Mouse (Mus musculus): Measurements from ENCODE around the gene A930018P22Rik.
A peak's percentile ranks its signal among the peaks of the same experiment; 100 is the strongest.

The A930018P22Rik gene

DNA sequence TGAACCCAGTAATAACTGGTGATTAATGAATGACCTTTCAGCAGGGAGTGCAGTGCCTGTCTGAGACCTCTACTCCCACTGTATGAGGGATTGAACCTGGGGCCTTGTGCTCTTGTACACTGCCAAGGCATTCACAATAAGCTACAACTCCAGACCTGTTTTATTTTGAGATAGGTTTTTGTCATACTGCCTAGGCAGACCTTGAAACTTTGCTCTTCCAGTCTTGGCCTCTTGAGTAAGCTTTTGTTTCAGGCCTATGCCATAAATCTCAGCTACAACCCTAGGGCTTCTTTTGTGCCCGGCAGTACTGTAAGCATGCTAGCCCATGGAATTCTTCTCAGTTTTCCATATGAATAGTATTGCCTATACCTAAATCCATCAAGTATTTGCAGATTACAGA, 3.5 kb upstream of the A930018P22Rik start:
- no peak for DNase-seq (ENCODE audit: low read depth, low spot score)

DNA sequence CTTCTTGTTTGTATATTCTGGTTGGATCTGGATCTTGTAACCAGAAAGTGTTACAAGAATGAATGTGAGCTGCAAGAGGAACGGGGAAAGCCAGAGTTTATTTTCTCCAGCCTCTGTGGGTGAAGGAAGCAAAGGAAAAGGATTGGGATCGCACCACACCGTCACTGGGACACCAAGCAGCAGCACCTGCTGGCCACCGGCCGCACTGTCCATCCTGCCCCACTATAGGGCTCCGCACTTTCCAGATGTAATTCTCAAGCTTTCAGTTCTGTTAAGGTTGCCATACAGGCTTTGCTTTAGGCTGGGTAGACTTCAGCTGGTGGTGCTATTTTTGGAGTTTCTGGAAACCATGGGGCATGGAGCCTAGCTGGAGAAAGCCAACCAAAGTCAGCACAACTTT, 2.3 kb upstream of the A930018P22Rik start:
- DNase-seq (ENCODE audit: low read depth, low spot score): no peak

DNA sequence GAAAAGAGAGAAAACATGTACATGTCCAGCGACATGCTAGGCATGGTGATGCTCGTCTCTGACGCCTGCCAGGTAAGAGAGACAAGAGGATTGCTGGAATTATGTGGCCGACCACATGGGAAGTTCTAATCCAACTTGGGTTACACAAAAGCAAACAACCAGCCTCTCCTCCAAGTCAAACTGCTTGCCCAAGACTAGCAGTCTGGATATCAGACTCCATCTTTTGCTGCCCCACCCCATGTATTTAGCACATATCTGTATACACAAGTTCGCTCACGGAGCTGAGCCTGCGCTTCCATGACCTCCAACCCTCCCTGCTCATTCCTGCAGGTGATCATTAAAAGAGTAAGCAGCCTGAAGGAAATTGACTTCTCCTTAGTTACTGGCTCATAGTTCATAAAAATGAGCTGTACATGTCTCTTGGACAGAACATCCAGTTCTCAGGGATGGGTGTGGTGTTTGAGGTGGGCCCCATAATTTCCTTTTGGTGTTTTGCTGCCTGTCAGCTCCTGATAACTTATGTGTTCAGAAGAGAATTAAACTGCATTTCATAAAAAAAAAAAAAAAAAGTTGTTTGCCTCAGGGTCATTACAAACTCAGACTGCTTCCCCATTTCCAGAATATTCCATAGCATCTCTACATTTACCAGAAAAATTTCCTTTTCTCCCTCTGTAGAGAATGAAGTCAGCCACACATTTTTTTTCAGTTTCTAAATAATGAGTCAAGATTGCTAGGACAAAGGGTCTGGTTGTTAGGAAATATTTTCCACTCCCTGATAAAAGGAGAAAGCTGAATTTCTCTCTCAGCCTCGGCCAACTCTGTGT, 676 bp upstream of the A930018P22Rik start:
- DNase-seq (ENCODE audit: low read depth, low spot score): no peak

DNA sequence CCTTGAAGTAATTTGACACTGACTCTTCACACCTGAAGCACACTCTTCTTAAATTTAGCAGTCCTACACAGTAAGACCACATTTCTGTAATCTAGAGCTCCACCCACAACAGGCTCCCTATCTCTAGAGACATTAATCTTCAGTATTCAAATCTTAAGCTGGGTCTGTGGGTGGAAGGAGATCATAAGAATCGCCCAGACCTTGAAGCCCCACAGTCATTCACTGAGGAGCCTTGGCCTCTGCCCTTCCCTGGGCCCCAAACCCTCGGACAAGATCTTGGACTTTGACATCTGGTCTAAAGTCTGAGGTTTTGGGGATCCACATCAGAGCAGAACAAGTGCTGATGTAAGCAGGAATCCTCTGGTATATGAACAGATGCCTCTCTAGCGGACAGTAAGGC, 971 bp downstream of the A930018P22Rik start:
- no peak for DNase-seq (ENCODE audit: low read depth, low spot score)

DNA sequence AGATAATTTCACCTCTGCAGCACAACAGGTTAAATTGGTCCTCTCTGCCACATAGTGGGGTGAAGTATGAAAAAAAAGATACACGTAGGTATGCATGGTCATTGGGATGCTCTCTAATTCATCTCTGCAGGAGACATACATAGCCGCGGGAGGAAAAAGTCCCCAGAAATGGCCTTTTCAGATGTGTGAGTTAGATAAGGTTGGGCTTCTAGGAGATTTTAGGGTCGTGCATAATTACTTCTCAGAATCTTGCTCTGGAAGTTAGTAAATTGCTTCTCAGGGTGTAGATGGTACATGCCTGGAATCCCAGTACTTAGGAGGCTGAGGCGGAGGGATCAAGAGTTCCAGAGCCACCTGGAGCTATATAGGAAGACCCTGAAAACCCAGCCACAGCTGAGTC, 1.5 kb downstream of the A930018P22Rik start:
- DNase-seq (ENCODE audit: low read depth, low spot score): no peak

DNA sequence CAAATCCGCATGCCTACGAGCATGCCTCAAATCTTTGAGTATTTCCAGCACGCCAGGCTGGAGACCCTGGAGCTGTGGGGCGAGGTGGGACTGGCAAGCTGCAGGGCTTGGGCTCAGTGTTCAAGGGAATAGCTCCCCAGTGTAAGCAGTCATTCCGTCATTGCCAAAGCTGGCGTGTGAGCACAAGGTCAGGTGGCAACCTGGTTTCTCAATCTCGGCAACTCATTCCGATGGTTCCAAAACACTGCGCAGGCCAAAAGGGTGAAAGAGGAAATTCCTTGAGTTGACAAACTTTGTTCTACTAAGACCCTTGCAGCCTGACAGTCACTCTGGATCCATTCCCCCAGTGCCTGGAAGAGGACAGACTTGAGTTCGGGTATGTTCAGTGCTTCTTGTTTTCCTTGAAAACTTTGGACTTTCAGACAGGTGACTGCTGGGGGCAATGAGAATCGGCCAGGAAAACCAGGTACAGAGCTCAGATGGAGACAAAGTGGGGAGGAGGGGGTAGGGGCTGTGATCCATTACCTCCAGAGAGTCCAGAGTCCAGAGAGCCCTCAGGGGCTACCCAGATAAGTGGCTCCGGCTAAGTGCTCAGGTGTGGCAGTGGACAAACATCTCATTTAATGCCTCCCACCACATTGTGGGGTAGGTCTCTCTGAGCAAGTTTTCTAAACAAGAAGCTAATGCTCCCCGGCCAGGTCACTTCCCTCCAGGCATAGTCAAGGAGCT, 6.4 kb downstream of the A930018P22Rik start:
- no peak for DNase-seq (ENCODE audit: low read depth, low spot score)

DNA sequence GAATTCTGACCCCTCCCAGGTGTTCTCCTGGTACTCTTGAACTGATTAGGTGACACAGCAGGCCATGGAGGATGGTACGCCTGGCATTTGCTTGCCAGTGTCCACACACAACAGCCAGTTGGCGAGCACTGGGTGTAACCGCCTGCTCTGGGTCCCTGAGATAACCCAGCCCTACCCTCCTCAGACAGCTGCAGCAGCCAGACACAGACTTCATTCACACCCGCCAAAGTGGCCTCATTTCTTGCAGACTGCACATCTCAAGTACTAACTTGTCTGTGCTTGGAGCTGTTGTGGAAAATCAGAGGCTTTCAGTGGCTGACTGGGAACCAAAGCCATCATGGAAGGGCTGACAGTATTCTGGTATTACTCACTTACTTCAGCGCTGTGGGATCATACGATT, 7.6 kb downstream of the A930018P22Rik start:
- no peak for DNase-seq (ENCODE audit: low read depth, low spot score)

DNA sequence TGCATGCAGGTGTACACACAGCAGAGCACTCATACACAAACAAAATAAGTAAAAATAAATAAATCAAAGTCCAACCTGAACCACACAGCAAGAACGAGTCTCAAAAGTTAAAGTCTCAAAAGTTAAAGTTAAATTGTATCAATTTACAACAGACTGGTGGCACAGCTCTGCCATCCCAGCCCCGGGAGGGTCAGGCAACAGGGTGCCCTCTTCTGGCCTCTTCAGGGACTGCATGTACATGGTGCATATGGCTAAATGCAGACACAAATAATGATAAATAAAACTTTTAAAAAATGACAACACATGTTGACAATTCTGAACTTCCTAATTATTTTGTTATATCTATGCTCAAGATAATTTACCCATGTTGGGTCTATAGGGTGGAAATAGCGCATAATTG, 8.4 kb downstream of the A930018P22Rik start:
- no peak for DNase-seq (ENCODE audit: low read depth, low spot score)

DNA sequence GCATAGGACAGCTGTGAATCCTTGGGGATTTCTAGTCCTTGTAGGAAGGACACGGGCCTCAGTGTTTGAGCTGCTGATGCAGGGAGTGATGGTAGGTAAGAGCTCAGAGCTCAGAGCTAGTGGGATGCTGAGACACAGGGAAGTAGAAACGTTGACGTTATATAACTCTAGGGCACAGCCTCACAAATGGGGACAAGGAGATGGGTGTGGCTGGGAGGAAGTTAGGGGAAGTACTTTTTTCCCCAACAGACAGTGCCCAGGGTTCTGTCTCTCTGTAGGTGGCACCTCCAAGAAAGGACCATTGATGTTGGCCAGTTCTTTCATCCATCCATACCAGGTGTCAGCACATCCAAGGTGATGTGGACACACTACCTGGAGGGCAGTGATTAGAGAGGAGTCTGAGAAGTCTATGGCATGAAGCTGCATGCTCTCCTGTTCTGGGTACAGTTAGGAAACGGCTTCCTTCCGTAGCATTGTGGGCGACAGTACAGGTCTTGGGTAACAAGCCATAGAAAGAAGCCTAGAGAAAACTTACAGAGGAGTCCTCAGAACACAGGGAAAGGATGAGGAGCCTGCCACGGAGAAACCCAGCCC, 9.8 kb downstream of the A930018P22Rik start:
- DNase-seq (ENCODE audit: low read depth, low spot score): no peak

DNA sequence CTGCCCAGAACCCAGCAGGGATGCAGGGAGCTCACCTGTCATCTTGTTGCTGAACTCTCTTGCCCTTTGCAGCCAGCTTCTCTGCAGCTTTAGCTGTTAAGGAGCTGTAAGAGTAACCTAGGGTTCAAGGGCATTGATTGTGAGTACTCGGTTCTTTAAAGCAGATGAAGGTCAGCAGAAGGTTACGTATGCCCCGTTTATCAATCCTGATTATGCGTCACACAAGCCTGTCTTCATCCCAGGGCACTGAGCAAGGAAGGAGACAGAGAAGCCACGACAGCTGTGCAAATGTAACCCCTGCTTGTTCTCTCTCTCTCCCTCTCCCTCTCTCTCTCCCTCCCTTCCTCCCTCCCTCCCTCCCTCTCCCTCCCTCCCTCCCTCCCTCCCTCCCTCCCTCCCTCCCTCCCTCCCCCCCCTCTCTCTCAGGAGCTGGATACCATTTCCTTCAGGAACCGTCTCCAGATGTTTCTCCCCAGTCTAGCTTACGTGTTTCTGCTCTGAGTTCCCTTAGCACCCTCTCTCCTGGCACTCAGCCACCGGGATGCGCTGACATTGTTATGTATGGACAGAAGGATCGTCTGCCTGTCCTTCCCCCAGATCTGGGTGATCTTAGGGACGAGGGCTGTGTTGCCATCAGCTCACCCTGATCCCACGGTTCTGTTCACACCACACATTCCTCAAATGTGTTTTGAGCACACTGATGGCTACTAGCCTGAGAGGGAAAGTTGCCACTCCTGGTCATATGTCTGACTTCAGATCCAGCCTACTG, 10.7 kb downstream of the A930018P22Rik start:
- no peak for DNase-seq (ENCODE audit: low read depth, low spot score)

DNA sequence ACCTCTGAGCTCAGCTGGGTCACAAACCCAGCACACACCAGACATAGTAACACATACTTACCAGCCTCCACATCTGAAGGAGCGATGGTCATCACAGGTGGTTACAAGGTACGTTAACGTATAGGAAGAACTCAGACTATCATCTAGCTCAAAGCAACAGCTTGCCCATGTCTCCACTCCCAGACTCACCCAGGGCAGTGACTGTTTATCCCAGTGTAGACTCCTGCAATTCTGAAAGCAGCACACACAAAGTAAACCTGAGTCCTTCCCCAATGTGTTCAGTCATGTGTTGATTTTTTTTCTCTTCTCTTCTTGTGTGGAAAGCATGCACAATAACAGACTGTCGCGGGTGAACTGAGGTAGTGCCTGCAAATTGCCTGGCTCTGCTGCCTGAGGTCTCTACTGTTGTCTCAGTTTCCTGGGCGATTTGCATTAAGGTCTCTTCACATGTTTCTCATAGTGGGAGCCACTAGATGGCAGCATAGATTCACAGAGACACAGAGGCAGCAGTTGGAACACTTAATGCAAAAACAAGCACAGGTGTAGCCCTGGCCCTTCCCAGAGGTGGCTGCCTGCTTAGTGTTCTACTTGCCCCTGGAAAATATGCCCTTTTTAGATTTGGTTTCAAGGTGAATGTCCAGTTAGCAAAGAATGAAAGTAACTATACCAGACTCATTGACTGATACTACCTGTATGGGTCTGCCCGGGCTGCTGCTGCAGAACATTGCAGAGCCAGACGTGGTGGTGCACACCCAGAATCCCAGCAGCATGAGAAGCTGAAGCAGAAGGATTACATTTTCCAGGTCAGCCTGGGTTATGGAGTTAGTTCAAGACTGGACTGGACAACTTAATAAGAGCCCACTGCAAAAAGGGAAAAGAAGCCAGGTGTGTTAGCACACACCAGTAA, 11.8 kb downstream of the A930018P22Rik start:
- DNase-seq (ENCODE audit: low read depth, low spot score): peak; percentile 84

DNA sequence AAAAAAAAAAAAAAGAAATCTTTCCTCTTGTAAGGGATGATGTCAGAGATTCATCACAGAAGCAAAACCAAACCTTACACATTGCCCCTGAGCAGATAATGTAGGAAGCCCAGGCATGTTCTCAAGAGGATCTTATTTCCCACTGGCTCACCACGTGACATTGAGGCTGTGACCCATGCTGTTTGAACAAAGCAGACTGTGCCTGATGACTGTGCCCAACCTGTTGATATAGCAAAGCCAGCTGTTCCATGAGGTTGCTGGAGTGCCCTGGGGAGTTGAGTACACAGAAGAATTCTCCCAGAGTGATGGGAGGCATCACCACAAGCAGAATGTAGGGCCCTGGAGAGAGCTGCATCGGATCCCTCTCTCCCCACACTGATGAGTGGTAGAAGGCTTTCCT, 13.4 kb downstream of the A930018P22Rik start:
- DNase-seq (ENCODE audit: low read depth, low spot score): no peak

DNA sequence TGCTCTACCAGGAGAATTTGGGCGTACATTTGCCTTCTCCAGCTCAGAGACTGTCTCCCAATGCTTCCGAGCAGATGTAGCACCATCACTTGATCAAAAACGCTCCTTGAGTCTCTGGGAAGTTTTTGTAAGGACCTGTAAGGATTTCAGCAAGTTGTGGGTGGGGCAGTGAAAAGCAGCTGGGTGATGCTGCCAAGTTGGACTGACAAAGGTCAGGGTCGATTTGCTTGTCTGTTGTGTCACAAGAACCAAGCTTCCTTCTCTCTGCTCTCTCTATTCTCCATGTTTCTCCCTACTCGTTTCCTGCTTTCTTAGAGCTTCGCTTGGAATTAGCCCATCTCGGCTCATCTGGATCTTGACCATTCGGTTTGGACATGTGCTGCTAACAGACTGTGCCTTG, 19.6 kb downstream of the A930018P22Rik start:
- DNase-seq (ENCODE audit: low read depth, low spot score): no peak

DNA sequence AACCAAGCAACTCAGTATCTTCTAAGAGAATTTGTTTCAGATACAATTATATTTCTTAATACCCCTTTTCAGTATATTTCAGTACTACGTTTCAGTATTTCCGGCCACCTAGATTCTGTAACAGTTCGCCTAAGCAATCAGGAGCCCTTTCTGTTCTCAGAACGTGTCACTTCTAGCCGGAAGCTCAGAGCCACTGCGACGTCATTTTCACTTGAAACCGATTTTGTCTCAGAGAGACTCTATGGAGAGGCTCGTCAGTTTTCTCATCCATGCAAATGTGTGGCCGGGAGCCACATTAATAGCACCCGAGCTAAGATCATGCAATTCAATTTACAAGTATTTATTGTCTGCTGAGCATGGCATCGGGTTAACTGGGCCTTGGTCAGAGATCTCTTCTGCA, 21.4 kb downstream of the A930018P22Rik start:
- DNase-seq (ENCODE audit: low read depth, low spot score): no peak

DNA sequence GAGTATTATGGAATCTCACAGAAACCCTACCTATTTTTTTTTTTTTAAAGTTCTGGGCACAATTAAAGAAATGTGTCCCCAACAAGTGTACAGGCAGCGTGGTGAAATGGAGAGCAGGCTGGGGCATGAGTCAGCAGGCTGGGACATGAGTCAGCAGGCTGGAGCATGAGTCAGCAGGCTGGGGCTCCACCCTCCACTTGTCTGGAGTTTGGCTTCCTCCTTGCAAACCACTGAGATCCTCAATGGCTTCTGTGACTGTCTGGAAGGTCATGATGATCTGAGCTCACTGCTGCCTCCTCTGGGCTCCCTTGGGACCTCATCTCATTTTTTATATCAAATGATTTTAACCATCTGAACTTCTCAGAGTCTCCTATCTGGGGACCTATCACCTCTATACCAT, 23.4 kb downstream of the A930018P22Rik start:
- DNase-seq (ENCODE audit: low read depth, low spot score): peak; percentile 69

DNA sequence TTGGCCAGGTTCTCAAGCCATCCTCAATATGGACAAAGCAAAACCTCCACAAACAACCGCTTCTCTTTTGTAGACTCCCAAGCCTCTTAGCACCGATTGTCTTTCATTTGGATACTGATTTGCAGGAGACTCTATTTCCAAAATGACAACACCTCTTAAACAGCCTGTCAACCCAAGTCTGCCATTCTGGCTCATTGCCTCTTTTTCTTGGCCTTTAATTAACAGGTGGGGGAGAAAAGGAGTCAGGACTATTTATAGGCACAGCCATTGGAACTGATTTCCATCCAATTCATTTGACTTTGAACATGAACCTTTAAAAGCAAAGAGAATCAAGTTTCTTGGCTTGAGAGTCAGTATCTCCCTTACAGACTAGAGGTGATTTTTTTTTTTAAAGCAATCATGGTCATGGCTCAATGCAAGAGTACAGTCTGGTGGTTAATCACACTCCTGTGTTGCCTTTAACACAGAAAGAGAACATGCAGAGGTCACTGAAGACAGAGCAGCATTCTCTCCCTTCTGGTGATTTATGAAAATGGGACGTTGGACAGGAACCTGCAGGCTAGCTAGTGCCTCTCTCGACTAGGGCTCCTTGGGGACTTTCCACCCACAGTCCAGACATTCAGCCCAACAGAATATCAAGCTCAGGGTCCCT, 25.5 kb downstream of the A930018P22Rik start:
- DNase-seq (ENCODE audit: low read depth, low spot score): no peak

DNA sequence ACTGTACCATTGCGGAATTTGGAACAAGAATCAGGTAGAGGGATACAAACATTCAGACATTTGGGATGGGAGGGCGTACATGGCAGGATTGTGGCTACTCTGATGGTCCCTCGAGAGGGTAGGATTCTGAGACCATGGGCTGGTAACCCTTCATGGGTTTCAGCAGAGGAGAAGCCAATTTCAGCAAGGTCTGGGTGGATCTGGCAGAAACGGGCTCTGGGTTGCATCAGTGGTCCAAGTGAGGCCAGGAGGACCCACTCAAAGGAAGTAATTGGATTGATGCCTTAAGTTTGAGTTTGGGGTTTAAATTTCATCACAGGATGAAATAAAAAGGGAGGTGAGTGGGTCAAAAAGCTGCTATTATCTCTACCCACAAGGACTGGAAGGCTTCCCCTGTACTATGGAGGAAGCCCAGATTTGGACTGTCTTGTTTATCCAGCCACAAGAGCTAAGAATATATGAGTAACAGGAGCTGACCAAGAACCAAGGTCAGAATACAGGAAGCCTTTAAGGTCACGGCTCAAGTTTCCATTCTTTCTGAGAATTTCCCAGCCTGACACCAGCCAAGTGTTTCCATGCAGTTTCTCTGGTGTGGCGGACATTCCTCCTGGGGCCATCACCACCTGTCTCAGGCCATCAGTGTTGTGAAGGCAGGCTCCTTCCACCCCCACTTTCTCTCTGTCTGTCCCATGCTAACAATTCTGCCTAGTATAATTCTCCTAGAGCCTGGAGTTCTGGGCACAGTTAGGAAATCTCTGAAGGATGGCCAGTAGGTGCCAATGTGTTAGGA, 28.2 kb downstream of the A930018P22Rik start:
- no peak for DNase-seq (ENCODE audit: low read depth, low spot score)

DNA sequence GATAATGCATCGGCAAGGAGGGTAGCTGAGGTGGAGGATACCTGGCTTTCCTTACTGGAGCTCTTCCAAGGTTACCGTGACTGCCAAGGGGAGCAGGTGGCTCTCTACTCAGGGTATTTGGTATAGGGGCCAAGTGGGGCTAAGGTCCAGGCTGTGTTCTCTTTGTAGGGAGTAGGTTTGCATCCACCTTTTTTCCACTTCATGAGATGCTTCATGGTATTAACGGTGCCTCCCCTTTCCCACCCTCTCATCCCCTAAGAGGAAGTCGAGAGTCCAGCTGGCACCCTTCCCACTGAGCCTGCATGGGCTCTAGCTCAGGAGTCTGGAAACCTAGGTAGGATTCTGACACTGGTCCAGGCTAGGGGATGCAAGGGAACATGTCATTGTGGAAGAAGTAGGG, 30.8 kb downstream of the A930018P22Rik start:
- DNase-seq (ENCODE audit: low read depth, low spot score): no peak

DNA sequence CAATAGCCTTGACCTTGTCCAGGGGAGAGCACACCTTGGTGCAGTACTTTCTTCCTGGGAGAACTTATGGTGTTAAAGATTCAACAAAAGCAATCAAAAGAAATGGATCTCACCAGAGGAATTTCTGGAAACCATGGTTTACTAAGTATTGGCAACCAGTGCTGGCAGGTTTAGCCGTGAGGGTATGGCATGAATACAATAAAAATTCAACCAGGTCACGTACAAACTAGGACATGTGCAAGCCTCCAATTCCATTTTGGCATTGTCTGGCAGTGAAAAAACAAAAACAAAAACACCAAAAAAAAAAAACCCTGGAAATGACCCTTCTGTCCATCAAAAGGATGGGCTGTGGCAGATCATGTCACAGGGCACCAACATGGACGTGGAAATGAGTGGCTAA, 31.3 kb downstream of the A930018P22Rik start:
- DNase-seq (ENCODE audit: low read depth, low spot score): no peak

DNA sequence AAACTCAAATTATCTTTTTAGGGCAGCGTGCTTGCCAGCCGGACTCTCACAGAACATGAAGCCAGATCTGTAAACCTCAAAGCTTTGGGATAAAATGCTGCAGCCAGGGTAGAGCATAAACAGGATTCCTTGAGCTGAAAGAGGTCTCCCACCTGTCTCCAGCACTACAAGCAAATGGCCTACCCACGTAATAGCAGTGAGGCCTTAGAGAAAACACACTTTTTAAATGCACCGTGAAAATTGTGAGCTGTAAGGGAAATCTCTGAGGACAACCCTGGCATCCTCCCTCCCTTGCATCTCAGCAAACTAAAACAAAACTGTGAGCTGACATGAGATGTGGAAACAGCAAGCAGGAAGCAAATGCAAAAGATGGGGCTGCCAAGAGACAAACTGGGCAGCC, 35.3 kb downstream of the A930018P22Rik start:
- no peak for DNase-seq (ENCODE audit: low read depth, low spot score)

Measured in A20 (cell line).